Mouse (Mus musculus): ENCODE measurements at regions not wholly inside any gene's neighbourhood (a gene's known extent, or its start where the extent isn't known, plus 50 kb on each side); places are given as distances from the start of the nearest gene placed in this dataset.

GRCm38 (mm10) chr11:117579121-117579520 lies 75.0 kb upstream of the Tnrc6c start:
- no peak overlapping the region for H3K4me3 ChIP-seq (replicated peaks; ENCODE audit: control insufficient read depth, low read depth, low read length)
- no peaks in the 10 kb centered on the region for H3K4me1 ChIP-seq (ENCODE audit: control insufficient read depth, insufficient read depth, low read length)
- TF ChIP-seq POLR2A (IDR thresholded peaks at IDR 0.05; ENCODE audit: borderline replicate concordance, control insufficient read depth, low read depth, low read length) (no peak), CTCF (IDR thresholded peaks at IDR 0.05; ENCODE audit: control insufficient read depth, insufficient read depth, low read length) (no peak)
- WGBS, result 75% methylated on average over 2 of the region's 2 CpGs
- no peak overlapping the region for H3K27ac ChIP-seq (ENCODE audit: control insufficient read depth, insufficient read depth, low read depth, low read length, poor library complexity)

GRCm38 (mm10) chr11:117579720-117580119 lies 74.4 kb upstream of the Tnrc6c start:
- H3K4me3 ChIP-seq (replicated peaks; ENCODE audit: control insufficient read depth, low read depth, low read length), result no peak overlapping the region
- WGBS, result 47% methylated on average over 3 of the region's 3 CpGs
- no peak overlapping the region for H3K27ac ChIP-seq (ENCODE audit: control insufficient read depth, insufficient read depth, low read depth, low read length, poor library complexity)
- TF ChIP-seq CTCF (IDR thresholded peaks at IDR 0.05; ENCODE audit: control insufficient read depth, insufficient read depth, low read length) (no peak), POLR2A (IDR thresholded peaks at IDR 0.05; ENCODE audit: borderline replicate concordance, control insufficient read depth, low read depth, low read length) (no peak)
- H3K4me1 ChIP-seq (ENCODE audit: control insufficient read depth, insufficient read depth, low read length), result no peaks in the 10 kb centered on the region

DNA sequence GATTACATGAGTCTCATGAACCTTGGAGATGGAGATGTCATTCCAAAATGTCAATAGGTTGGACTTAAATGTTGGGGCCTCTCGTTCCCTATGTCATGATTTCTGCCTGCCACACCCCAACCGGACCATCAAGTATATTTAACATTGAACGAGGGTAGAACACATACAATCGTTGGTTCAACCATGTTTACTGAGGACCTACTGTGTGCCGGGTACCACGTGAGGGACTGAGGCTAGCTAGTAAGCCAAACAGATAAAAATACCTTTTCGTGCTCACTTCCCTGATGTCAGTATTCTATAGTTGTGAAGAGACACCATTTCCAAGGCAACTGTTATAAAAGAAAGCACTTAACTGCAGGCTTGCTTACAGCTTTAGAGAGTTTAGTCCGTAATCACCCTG lies 70.6 kb upstream of the Tnrc6c start:
- no peak overlapping the region for H3K4me3 ChIP-seq (replicated peaks; ENCODE audit: control insufficient read depth, low read depth, low read length)
- no peak for TF ChIP-seq CTCF (IDR thresholded peaks at IDR 0.05; ENCODE audit: control insufficient read depth, insufficient read depth, low read length)
- no peak for TF ChIP-seq POLR2A (IDR thresholded peaks at IDR 0.05; ENCODE audit: borderline replicate concordance, control insufficient read depth, low read depth, low read length)
- H3K27ac ChIP-seq (ENCODE audit: control insufficient read depth, insufficient read depth, low read depth, low read length, poor library complexity), result no peak overlapping the region
- no peaks in the 10 kb centered on the region for H3K4me1 ChIP-seq (ENCODE audit: control insufficient read depth, insufficient read depth, low read length)
- 82% methylated on average over 8 of the region's 8 CpGs for WGBS

DNA sequence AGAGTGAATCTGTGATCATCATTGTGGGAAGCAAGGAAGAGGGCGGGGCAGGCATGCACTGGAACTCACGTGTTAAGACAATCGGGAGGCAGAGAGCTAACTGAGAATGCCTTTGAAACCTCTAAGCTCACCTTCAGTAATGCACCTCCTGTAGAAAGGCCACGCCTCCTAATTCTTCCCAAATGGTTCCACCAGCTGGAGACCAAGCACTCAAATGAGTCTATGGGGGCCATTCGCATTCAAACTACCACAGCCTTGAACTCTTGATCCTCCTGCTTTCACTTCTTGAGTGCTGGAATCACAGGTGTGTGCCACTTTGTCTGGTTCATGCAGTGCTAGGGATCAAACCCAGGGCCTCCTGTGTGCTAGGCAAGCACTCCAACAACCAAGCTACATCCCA lies 68.5 kb upstream of the Tnrc6c start:
- WGBS, result 81% methylated on average over 5 of the region's 5 CpGs
- Histone ChIP-seq H3K4me1 (ENCODE audit: control insufficient read depth, insufficient read depth, low read length) (no peaks in the 10 kb centered on the region), H3K27ac (ENCODE audit: control insufficient read depth, insufficient read depth, low read depth, low read length, poor library complexity) (no peak overlapping the region), H3K4me3 (replicated peaks; ENCODE audit: control insufficient read depth, low read depth, low read length) (no peak overlapping the region)
- TF ChIP-seq POLR2A (IDR thresholded peaks at IDR 0.05; ENCODE audit: borderline replicate concordance, control insufficient read depth, low read depth, low read length) (no peak), CTCF (IDR thresholded peaks at IDR 0.05; ENCODE audit: control insufficient read depth, insufficient read depth, low read length) (no peak)

GRCm38 (mm10) chr11:117586063-117586462 lies 68.0 kb upstream of the Tnrc6c start:
- H3K4me3 ChIP-seq (replicated peaks; ENCODE audit: control insufficient read depth, low read depth, low read length), result no peak overlapping the region
- no peak overlapping the region for H3K27ac ChIP-seq (ENCODE audit: control insufficient read depth, insufficient read depth, low read depth, low read length, poor library complexity)
- no peak for TF ChIP-seq CTCF (IDR thresholded peaks at IDR 0.05; ENCODE audit: control insufficient read depth, insufficient read depth, low read length)
- TF ChIP-seq POLR2A (IDR thresholded peaks at IDR 0.05; ENCODE audit: borderline replicate concordance, control insufficient read depth, low read depth, low read length), result no peak
- H3K4me1 ChIP-seq (ENCODE audit: control insufficient read depth, insufficient read depth, low read length), result no peaks in the 10 kb centered on the region
- 73% methylated on average over 4 of the region's 4 CpGs for WGBS

GRCm38 (mm10) chr11:117586857-117587425 lies 67.1 kb upstream of the Tnrc6c start:
- Histone ChIP-seq H3K4me1 (ENCODE audit: control insufficient read depth, insufficient read depth, low read length) (no peaks in the 10 kb centered on the region), H3K27ac (ENCODE audit: control insufficient read depth, insufficient read depth, low read depth, low read length, poor library complexity) (no peak overlapping the region), H3K4me3 (replicated peaks; ENCODE audit: control insufficient read depth, low read depth, low read length) (no peak overlapping the region)
- 82% methylated on average over 7 of the region's 7 CpGs for WGBS
- TF ChIP-seq POLR2A (IDR thresholded peaks at IDR 0.05; ENCODE audit: borderline replicate concordance, control insufficient read depth, low read depth, low read length), result no peak
- no peak for TF ChIP-seq CTCF (IDR thresholded peaks at IDR 0.05; ENCODE audit: control insufficient read depth, insufficient read depth, low read length)

GRCm38 (mm10) chr11:117589006-117589405 lies 65.1 kb upstream of the Tnrc6c start:
- no peak overlapping the region; the same call in 1 of the 2 replicates for H3K27ac ChIP-seq (ENCODE audit: control insufficient read depth, insufficient read depth, low read depth, low read length, poor library complexity)
- 90% methylated on average over 8 of the region's 8 CpGs for WGBS
- H3K4me1 ChIP-seq (ENCODE audit: control insufficient read depth, insufficient read depth, low read length), result no peaks in the 10 kb centered on the region
- TF ChIP-seq POLR2A (IDR thresholded peaks at IDR 0.05; ENCODE audit: borderline replicate concordance, control insufficient read depth, low read depth, low read length) (no peak), CTCF (IDR thresholded peaks at IDR 0.05; ENCODE audit: control insufficient read depth, insufficient read depth, low read length) (no peak)
- H3K4me3 ChIP-seq (replicated peaks; ENCODE audit: control insufficient read depth, low read depth, low read length), result no peak overlapping the region

DNA sequence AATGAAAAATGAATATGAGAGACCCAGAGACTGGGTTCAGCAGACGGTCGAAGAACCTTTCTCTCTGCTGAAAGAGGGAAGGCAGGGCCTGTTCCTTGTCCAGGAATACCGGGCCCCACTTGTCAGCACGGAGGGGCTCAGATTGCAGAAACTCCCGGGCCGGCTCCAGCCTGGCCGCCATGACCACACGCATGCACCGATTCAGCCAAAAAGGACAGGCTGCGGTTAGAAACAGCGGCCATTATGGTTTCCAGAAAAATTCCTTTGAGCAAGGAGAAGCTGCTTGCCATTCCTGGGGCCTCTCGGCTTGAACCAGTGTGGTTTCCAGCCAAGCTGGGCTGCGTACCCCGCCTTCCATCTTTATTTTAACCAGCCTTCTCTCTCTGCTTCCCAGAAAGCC lies 64.7 kb upstream of the Tnrc6c start:
- Histone ChIP-seq H3K4me1 (ENCODE audit: control insufficient read depth, insufficient read depth, low read length) (no peaks in the 10 kb centered on the region), H3K4me3 (replicated peaks; ENCODE audit: control insufficient read depth, low read depth, low read length) (no peak overlapping the region), H3K27ac (ENCODE audit: control insufficient read depth, insufficient read depth, low read depth, low read length, poor library complexity) (no peak overlapping the region; the same call in 1 of the 2 replicates)
- TF ChIP-seq CTCF (IDR thresholded peaks at IDR 0.05; ENCODE audit: control insufficient read depth, insufficient read depth, low read length) (no peak), POLR2A (IDR thresholded peaks at IDR 0.05; ENCODE audit: borderline replicate concordance, control insufficient read depth, low read depth, low read length) (no peak)
- 82% methylated on average over 14 of the region's 14 CpGs for WGBS

DNA sequence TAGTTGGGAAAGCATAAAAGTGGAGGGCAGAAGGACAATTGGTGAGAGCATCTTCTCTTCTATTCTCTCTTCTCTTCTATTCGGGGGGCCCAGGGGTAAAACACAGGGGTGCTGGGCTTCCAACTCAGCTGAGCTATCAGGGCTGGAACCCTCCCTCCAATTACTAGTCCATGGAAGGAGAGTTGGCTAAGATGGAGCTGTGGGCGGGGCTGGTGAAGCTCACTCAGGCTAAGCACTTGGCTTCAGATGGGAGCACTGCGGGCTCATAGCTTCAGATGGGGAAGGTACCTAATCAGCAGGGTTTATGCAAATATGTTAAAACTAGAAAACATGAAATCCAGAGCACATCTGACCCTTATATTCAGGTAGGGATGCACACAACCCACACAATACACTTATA lies 61.5 kb upstream of the Tnrc6c start:
- TF ChIP-seq POLR2A (IDR thresholded peaks at IDR 0.05; ENCODE audit: borderline replicate concordance, control insufficient read depth, low read depth, low read length) (no peak), CTCF (IDR thresholded peaks at IDR 0.05; ENCODE audit: control insufficient read depth, insufficient read depth, low read length) (no peak)

More for the DNA sequence above, 61.5 kb upstream of the Tnrc6c start:
- H3K4me1 ChIP-seq (ENCODE audit: control insufficient read depth, insufficient read depth, low read length), result no peaks in the 10 kb centered on the region
- no peak overlapping the region for H3K4me3 ChIP-seq (replicated peaks; ENCODE audit: control insufficient read depth, low read depth, low read length)
- WGBS, result 62% methylated on average over 3 of the region's 3 CpGs
- no peak overlapping the region for H3K27ac ChIP-seq (ENCODE audit: control insufficient read depth, insufficient read depth, low read depth, low read length, poor library complexity)

Data from bone marrow, adult 2 months (tissue).